Mouse (Mus musculus): ENCODE data around the gene Gm7247.

GRCm38 (mm10) chr14:51324001-51324400 lies 37.6 kb upstream of the Gm7247 start:
- no peak for TF ChIP-seq CTCF (IDR thresholded peaks at IDR 0.05; ENCODE audit: low read depth, low read length)
- TF ChIP-seq POLR2A (IDR thresholded peaks at IDR 0.05; ENCODE audit: extremely low read depth, insufficient read depth, low read length) = no peak

Data from liver, adult 2 months (tissue).